Mouse (Mus musculus) thymus, postnatal 25 days (tissue): ENCODE data around the gene Elavl4.

Source experiments
- DNase-seq: peaks from one replicate; pipeline ENCODE4 v3.0.0; 2022

Elavl4 gene

DNA sequence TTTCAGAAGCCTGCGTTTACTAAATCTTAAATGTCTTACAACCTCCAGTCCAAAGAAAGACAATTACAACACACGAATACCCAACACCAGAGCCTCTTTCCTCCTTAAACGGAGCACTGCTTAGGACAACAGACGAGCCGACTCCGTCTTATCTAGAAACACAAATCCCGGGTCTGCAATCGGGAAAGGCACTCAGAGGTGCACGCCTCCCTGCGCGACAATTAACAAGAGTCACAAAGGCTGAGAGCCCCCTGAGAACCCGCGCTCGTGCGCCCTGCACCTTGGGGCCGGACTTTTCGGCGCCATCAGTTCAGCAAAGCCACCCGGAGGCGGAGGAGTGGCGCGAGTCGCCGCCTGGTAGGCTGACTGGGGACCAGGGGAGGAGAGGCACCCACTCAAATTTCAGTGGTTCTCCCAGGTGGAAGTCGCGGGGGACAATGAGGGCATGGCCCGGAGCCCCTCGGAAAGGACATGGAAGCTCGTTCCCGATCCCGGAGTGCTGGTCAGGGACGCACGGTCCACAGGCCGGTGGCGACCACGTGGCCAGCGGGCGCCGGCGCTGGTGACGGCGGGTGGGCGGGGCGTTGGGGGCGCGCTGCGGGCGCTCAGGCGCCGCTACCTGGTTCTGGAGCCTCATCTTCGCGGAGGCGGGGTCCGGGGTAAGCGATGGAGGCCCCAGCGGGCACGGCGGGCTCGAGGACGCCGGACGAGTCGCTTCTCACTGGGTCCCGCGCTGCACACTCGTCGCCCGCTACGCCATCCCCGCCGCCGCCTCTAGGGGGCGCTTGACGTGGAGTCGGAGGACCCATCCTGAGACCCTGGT is at the start of gene Elavl4:
Gene Elavl4 (minus strand): TSS at position 732 of the 823 bp plus-strand sequence.
- peak; percentile 20 for DNase-seq

GRCm38 (mm10) chr4:110397618-110398045 is 45.9 kb upstream of the Elavl4 start, which contains the start of gene Agbl4:
Gene Agbl4 (plus strand): TSS chr4:110397661.
- peak; percentile 16 for DNase-seq

DNA sequence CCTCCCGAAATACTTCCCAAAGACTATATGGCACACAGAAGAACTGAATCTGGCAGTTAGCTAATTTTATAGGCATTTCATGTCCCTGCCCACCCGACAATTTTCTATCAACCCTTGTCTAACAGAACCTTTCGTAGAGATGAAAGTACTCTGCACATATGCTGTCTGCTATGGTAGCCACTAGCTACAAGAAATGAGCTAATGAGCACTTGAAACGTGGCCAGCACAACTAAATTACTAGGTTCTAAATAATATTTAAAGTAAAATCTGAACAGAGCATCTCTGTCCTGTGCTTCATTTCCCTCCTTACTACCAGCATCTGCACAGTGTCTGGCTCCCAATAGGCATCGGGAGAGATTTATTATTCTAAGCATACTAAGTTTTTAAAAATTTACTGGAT is 44.5 kb upstream of the Elavl4 start:
- DNase-seq: no peak

- DNase-seq: no peak
Observed at GRCm38 (mm10) chr4:110360568-110360967, 8.9 kb upstream of the Elavl4 start.

- DNase-seq: no peak
Observed at GRCm38 (mm10) chr4:110352001-110352369, 276 bp upstream of the Elavl4 start.

GRCm38 (mm10) chr4:110350856-110351177 is 892 bp downstream of the Elavl4 start:
- DNase-seq: no peak

GRCm38 (mm10) chr4:110323912-110324311 is 27.8 kb downstream of the Elavl4 start:
- DNase-seq: no peak

- DNase-seq: no peak
Observed at GRCm38 (mm10) chr4:110312126-110312525, 39.6 kb downstream of the Elavl4 start.

- no peak for DNase-seq
Observed at GRCm38 (mm10) chr4:110306972-110307371, 44.7 kb downstream of the Elavl4 start.

- no peak for DNase-seq
Observed at GRCm38 (mm10) chr4:110306559-110306958, 45.1 kb downstream of the Elavl4 start.

GRCm38 (mm10) chr4:110295793-110296192 is 55.9 kb downstream of the Elavl4 start:
- DNase-seq: no peak

DNA sequence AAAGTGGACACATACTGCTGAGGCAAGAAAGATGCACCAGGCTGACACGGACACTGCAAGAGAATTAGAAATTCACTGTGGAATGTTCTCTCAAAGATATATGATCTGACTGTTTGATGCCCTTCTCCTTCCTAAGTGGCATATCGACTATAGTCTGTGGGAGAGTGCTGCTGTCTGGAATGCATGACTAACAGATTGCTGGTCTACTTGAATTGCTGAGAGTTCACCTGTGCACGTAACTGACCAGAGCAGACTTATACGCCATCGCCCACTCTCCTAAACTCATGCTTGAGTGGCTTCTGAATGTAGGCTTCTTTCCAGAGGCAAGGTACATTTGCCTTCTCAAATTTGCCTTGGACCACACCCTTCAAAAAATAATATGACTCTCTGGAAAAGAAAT is 58.5 kb downstream of the Elavl4 start:
- no peak for DNase-seq

DNA sequence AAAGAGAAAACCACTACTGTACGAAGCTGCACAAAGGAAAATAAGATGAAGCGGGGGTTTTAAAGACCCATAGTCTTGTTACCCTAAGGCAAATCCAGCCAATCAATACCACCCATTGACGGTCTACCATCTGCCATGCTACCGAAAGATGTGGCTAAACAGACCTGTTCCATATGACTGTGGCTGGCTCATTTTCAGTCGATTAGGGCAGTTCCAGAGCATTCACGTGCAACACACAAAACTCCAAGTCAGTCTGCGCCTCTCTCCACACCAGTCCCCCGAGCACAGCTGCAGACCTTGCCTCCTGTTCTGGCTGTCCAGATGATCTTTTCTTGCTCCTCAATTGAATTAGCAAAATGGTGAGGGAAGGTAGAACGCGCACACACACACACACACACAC is 59.2 kb downstream of the Elavl4 start:
- DNase-seq: no peak

GRCm38 (mm10) chr4:110290544-110291095 is 61.1 kb downstream of the Elavl4 start:
- DNase-seq: no peak

DNA sequence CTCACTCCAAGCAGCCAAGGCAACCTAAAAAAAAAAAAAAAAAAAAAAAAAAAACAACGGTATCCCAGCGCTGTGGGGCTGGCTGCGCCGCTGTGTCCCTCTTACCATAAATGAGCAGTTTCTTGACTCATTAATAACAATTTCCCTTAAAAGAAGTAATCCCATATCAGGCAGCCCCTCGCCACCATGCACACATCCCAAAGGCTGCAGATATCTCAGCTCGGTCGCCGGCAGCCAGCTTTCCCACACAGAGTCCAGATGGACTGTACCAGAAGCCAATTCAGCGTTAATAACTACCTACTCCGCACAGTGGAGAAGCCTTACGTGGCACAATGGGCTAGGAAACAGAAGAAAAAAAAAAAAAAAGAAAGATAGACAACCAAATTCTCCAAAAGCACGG is 61.7 kb downstream of the Elavl4 start:
- DNase-seq: no peak

GRCm38 (mm10) chr4:110287412-110288067 is 64.2 kb downstream of the Elavl4 start:
- no peak for DNase-seq

DNA sequence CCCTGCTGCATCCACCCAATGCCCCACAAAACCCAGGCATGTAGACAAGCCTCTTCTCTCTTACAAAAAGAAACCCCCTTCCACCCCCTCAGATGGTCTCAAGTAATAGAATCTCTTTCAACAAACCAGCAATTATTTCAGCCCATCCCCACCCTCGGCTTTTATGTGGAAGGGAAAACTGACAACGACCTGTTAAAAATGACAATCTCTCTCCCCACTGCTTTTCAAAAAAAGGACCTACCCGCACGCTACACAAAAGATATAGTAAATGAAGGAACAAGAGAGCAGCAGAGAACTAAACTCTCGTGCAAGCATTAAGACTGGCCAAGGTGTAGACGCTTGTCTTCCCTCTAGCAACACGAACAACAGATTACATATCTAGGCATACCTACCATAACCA is 64.9 kb downstream of the Elavl4 start:
- DNase-seq: no peak

DNA sequence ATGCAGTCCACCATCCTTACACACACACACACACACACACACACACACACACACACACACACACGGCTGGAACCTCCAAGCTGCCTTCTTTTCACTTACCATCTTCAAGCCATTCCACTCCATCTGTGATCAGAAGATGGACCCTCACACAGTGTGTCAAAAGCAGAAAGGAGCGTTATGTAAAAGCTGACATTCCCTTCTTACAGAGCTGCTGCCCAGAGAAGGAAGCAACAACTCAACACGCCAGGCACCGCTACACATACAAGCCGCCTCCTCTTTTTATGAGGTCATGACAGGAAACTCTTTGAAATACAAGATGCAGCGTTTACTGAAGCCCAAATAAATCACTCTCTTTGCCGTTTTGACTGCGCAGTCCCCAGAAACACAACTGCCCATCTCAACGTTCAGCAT is 65.3 kb downstream of the Elavl4 start:
- peak; percentile 19 for DNase-seq

DNA sequence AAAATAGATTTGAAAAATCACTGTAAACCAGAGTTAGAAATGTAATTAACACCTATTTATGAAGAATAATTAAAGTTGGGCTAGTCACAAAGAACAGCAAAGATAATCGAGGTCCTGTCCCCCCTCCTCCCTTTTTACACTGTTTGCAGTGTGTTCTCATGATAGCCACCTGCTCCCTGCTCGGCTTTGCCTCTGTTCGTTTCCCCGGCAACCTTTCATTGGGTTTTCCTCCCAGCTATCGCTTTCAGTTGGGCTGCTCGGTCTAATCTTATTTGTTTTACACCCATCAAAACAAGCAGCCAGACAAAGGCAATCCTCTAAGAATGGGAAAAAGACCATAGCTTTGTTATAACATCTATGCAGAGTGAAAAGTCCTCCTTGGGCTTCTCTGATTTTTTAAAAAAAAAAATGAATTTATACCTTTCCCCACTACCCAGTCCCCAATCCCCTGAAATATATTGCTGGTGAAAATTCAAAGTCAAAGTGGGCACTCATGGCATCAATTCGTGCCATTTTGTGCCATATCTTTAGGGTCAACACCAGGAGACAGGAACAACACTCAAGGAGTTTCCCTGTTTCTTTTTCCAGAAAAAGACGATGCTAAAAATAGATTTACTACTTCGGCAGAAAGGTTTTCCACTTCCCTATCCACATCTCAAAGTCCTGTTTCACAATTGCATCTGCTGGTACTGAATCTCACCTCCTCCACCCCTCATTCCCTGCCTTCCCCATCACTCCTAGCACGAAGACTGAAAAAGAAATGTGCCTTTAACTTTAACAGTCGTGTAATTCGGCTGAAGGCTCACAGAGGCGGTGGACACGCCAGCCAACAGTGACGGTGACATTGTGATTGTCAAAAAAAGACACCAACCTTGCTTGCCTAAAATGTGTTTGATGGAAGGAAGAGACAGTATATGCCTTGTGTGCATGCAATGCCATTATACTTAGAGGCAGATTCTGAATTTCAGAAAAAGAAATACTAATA is 66.1 kb downstream of the Elavl4 start:
- no peak for DNase-seq

DNA sequence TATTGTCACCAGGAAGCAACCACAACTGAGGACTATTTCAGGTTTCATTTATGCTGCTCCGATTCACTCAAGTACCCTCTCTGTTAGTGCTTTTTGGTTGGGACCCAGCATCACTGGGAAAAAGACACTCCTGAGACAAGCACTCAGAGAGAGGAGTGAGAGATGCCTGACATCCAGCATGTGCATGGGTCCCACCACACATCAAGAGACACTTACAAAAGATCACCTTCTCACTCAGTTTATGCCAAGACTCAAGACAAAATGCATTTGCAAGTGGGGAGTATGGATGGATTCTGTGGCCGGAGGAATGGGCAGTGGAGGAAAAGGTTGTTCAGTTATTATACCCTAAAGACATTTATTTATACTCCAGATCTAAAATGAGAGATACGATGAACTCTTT is 67.3 kb downstream of the Elavl4 start:
- DNase-seq: no peak

DNA sequence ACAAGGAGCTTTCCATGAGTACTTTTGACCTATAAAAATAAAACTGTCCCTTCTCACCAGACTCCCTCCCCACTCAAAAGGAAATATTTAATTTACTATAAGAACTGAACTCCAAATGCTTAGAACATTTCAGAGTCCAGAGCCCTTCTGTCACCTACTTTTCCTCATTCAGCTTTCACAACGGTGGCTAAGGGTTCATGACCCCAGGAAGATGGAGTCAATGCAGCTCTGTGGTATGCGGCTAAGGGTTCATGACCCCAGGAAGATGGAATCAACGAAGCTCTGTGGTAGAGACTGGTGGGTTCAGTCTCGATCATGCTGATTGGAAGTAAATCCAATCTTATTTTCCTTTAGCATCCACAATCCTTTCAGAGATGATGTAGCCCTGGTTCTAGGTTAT is 81.7 kb downstream of the Elavl4 start:
- DNase-seq: no peak

- no peak for DNase-seq
Observed at GRCm38 (mm10) chr4:110266804-110267575, 84.7 kb downstream of the Elavl4 start.
